8 mouse cellular contexts compared by ENCODE assay signal in the genomic region with DNA sequence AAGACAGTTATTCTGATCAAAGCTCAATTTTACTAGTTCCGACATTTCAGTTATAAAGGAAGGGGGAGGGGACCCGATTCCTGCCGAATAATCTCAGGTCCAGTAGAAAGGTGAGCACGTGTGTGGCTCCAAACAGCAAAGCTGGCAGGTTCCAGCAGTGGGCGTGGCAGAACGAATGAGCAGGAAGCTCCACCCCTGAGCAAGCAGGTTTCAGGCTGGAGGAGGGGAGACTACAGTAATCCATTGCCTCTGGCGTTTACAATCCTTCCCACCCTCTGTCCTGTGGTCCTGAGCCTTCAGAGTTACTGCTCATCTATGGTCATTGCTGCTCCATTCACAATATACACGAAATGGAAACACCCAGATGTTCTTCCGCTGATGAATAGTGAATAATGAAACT. TPM values are rescaled to one million over a fixed set of nuclear protein-coding genes. Genes with fewer than 3 reads are reported as not detected.
A peak's percentile ranks its signal among the peaks of the same experiment; 100 is the strongest.
DNase-seq lines count a peak whose midpoint lies in the region; ATAC-seq and TF ChIP-seq lines count a peak whose summit lies in the region.
"Not testable (repeated sequence)": the region's sequence is repeated elsewhere in the genome, so short reads cannot be mapped to it uniquely, and the experiment has no call there.

No protein-coding gene starts in this region.

- H3K4me3 ChIP-seq in heart, embryonic 10.5 days, result peak overlapping the region; percentile 47; the same call in 1 of the 2 replicates
- peak overlapping the region; percentile 20; the same call in 1 of the 2 replicates for H3K4me3 ChIP-seq in layer of hippocampus, adult 2 months
- not testable (repeated sequence) for H3K4me3 ChIP-seq in lung, embryonic 16.5 days (ENCODE audit: low read length)
- H3K4me3 ChIP-seq in neural tube, embryonic 15.5 days (replicated peaks), result peak overlapping the region; percentile 6; the same call in 1 of the 2 replicates

- H3K4me2 ChIP-seq in lung, embryonic 16.5 days (ENCODE audit: low read depth, low read length), result peak overlapping the region; percentile 34
- H3K4me2 ChIP-seq in neural tube, embryonic 15.5 days, result peak overlapping the region; percentile 41

- not testable (repeated sequence) for H3K27ac ChIP-seq in heart, embryonic 10.5 days; layer of hippocampus, adult 2 months; lung, embryonic 16.5 days (ENCODE audit: low read length); neural tube, embryonic 15.5 days (replicated peaks)

- peak; percentile 52 for DNase-seq in ES-CJ7 (ENCODE audit: low read depth, low spot score)
- not testable (repeated sequence) for DNase-seq in heart, embryonic 10.5 days (ENCODE audit: low spot score); layer of hippocampus, adult 2 months (ENCODE audit: low spot score in 2 of 2)
- DNase-seq in induced T-regulatory cell, adult 2 months (ENCODE audit: low read depth), result peak; percentile 54
- peak; percentile 61 for DNase-seq in thymus, postnatal 25 days

- peaks cover 11% of the 10 kb centered on the region for H3K4me1 ChIP-seq in heart, embryonic 10.5 days
- not testable (repeated sequence) for H3K4me1 ChIP-seq in lung, embryonic 16.5 days (replicated peaks; ENCODE audit: control insufficient read depth, insufficient read depth, low read length); neural tube, embryonic 15.5 days

- not testable (repeated sequence) for H3K9me3 ChIP-seq in heart, embryonic 10.5 days; lung, embryonic 16.5 days (ENCODE audit: control insufficient read depth, low read length); neural tube, embryonic 15.5 days (replicated peaks)

- WGBS in heart, embryonic 10.5 days, result 6% methylated on average over 9 of the region's 9 CpGs
- WGBS in lung, embryonic 16.5 days, result 5% methylated on average over 9 of the region's 9 CpGs
- WGBS in neural tube, embryonic 15.5 days, result 11% methylated on average over 9 of the region's 9 CpGs

- H3K9ac ChIP-seq in lung, embryonic 16.5 days (ENCODE audit: low read length); neural tube, embryonic 15.5 days (replicated peaks): not testable (repeated sequence)

- TF ChIP-seq CTCF in layer of hippocampus, adult 2 months (conservative IDR thresholded peaks at IDR 0.05), result not testable (repeated sequence)

- peak; percentile 30; the same call in 1 of the 2 replicates for ATAC-seq in common myeloid progenitor, adult 5-6 weeks (replicated peaks; ENCODE audit: low read depth, poor library complexity, severe bottlenecking)
- ATAC-seq in lung, embryonic 16.5 days (ENCODE audit: low read depth), result 0 out of 2 replicates have a peak, but pooled peaks have one; percentile 52
- ATAC-seq in neural tube, embryonic 15.5 days (ENCODE audit: low FRiP score), result not testable (repeated sequence)

- H3K27me3 ChIP-seq in heart, embryonic 10.5 days (ENCODE audit: insufficient read depth, poor library complexity, severe bottlenecking); lung, embryonic 16.5 days (ENCODE audit: control insufficient read depth, insufficient read depth, low read depth, low read length); neural tube, embryonic 15.5 days (replicated peaks): not testable (repeated sequence)

- not testable (repeated sequence) for H3K36me3 ChIP-seq in heart, embryonic 10.5 days; lung, embryonic 16.5 days (ENCODE audit: control insufficient read depth, insufficient read depth, low read length); neural tube, embryonic 15.5 days

RNA-seq across cellular contexts. Expression of a gene that starts 42.8 kb away (rescaled TPM):
- total RNA-seq in common myeloid progenitor, adult 5-6 weeks (2017), result 21.4 and 22.6 TPM in 2 replicates
- polyA plus RNA-seq in heart, embryonic 10.5 days (2016; fragmentation: Nextera tagmentation; extraction: Ambion mirVana), result 3.3 and 4.0 TPM in 2 replicates
- total RNA-seq in layer of hippocampus, adult 2 months (2021), result 1 to 10 TPM; 4.1 to 5.1 TPM
- 3.4 and 4.5 TPM in 2 replicates for polyA plus RNA-seq in lung, embryonic 16.5 days (2015; fragmentation: Nextera tagmentation; extraction: Ambion mirVana)
- polyA plus RNA-seq in neural tube, embryonic 15.5 days (2015; fragmentation: Nextera tagmentation; extraction: Ambion mirVana), result 3.4 and 3.7 TPM in 2 replicates
